Mouse (Mus musculus) macrophage (primary cell): ENCODE data around the gene Pcdh9. TPM values are rescaled to one million over a fixed set of nuclear protein-coding genes. Genes with fewer than 3 reads are reported as not detected.

Experiments used
- H3K27ac ChIP-seq: fragments of 350-480 bp; formaldehyde crosslinking; 2 replicates; pipeline ENCODE4 v1.9.0; 2021
- H3K36me3 ChIP-seq: fragments of 350-480 bp; formaldehyde crosslinking; 2 replicates; pipeline ENCODE4 v1.9.0; 2021; ENCODE audit errors: inconsistent target
- H3K4me3 ChIP-seq: fragments of 350-480 bp; formaldehyde crosslinking; 2 replicates; pipeline ENCODE4 v1.9.0; 2021; ENCODE audit errors: inconsistent target
- H3K79me2 ChIP-seq: fragments of 350-480 bp; formaldehyde crosslinking; 2 replicates; pipeline ENCODE4 v1.9.0; 2021; ENCODE audit errors: inconsistent target
- WGBS: methylation state at CpG from one replicate; pipeline ENCODE4 v1.1.7; 2026; ENCODE audit warnings: inconsistent platforms; ENCODE audit not compliant: missing documents; 5-methylcytosine and 5-hydroxymethylcytosine counted together
- polyA plus RNA-seq: library from polyadenylated mRNA; stranded (reverse); fragments of 250-400 nt; gene quantifications from 3 replicates; pipeline ENCODE4 v1.2.4, GENCODE M21; 2018; ENCODE audit warnings: inconsistent platforms

Gene Pcdh9
- polyA plus RNA-seq, 1 experiment from 2014 or later = not detected

GRCm38 (mm10) chr14:93066732-93067410 is 823.6 kb downstream of the Pcdh9 start:
- Histone ChIP-seq H3K4me3 (no peak overlapping the region), H3K36me3 (no peaks in the 10 kb centered on the region), H3K79me2 (no peaks in the 10 kb centered on the region), H3K27ac (no peak overlapping the region)
- whole genome bisulfite sequencing = 88% methylated on average over 8 of the region's 8 CpGs

GRCm38 (mm10) chr14:93061824-93062620 is 828.5 kb downstream of the Pcdh9 start:
- WGBS = 92% methylated on average over 5 of the region's 5 CpGs
- H3K79me2 ChIP-seq = no peaks in the 10 kb centered on the region
- H3K27ac ChIP-seq = no peak overlapping the region
- no peaks in the 10 kb centered on the region for H3K36me3 ChIP-seq
- no peak overlapping the region for H3K4me3 ChIP-seq

GRCm38 (mm10) chr14:93058799-93059198 is 831.7 kb downstream of the Pcdh9 start:
- Histone ChIP-seq H3K4me3 (no peak overlapping the region), H3K36me3 (no peaks in the 10 kb centered on the region), H3K79me2 (no peaks in the 10 kb centered on the region), H3K27ac (no peak overlapping the region)
- 80% methylated on average over 6 of the region's 6 CpGs for WGBS

GRCm38 (mm10) chr14:93055997-93056396 is 834.5 kb downstream of the Pcdh9 start:
- H3K36me3 ChIP-seq = no peaks in the 10 kb centered on the region
- no peaks in the 10 kb centered on the region for H3K79me2 ChIP-seq
- no peak overlapping the region for H3K4me3 ChIP-seq
- no peak overlapping the region for H3K27ac ChIP-seq
- WGBS = 88% methylated on average over 3 of the region's 3 CpGs

GRCm38 (mm10) chr14:93040591-93040990 is 849.9 kb downstream of the Pcdh9 start:
- Histone ChIP-seq H3K27ac (no peak overlapping the region), H3K4me3 (no peak overlapping the region), H3K36me3 (no peaks in the 10 kb centered on the region), H3K79me2 (no peaks in the 10 kb centered on the region)
- 70% methylated on average over 6 of the region's 6 CpGs for WGBS

- H3K36me3 ChIP-seq = no peaks in the 10 kb centered on the region
- H3K4me3 ChIP-seq = no peak overlapping the region
- H3K79me2 ChIP-seq = no peaks in the 10 kb centered on the region
- WGBS = 74% methylated on average over 8 of the region's 8 CpGs
- no peak overlapping the region for H3K27ac ChIP-seq
Measured at GRCm38 (mm10) chr14:93039326-93040221, 850.9 kb downstream of the Pcdh9 start.

- Histone ChIP-seq H3K79me2 (no peaks in the 10 kb centered on the region), H3K4me3 (no peak overlapping the region), H3K36me3 (no peaks in the 10 kb centered on the region), H3K27ac (no peak overlapping the region)
- WGBS = 79% methylated on average over 5 of the region's 5 CpGs
Measured at GRCm38 (mm10) chr14:93009147-93010064, 881.1 kb downstream of the Pcdh9 start.
